Mouse (Mus musculus) heart, adult 18-20 months (tissue): ENCODE data around the gene Klra10. TPM values are rescaled to one million over a fixed set of nuclear protein-coding genes. Genes with fewer than 3 reads are reported as not detected.
"Not testable (repeated sequence)": the region's sequence is repeated elsewhere in the genome, so short reads cannot be mapped to it uniquely, and the experiment has no call there.

Experiments
- DNase-seq, 2 experiments: peaks; one replicate each; pipeline ENCODE4 v3.0.0; 2021 to 2022; ENCODE audit warnings: mixed read lengths in 1 of 2
- long read RNA-seq, 2 experiments: library from polyadenylated mRNA; stranded (forward); transcript quantifications; one replicate each; pipeline ENCODE4 v2.0.0; 2021
- total RNA-seq, 2 experiments: library from RNA; stranded (reverse); gene quantifications; 2 replicates each; pipeline ENCODE4 v1.2.3; 2021

Gene Klra10
- total RNA-seq: not detected
- long read RNA-seq, experiment 1: 0 reads
- long read RNA-seq, experiment 2: 0 reads

- not testable (repeated sequence) for DNase-seq
Measured at GRCm38 (mm10) chr6:130281828-130282227, at the start of gene Klra10. Gene Klra10 (minus strand): TSS chr6:130281928.

GRCm38 (mm10) chr6:130287984-130288649 is 6.4 kb upstream of the Klra10 start:
- no peak for DNase-seq

- no peak for DNase-seq
Measured at GRCm38 (mm10) chr6:130255326-130255725, 26.4 kb downstream of the Klra10 start.

- DNase-seq: no peak
Measured at GRCm38 (mm10) chr6:130237536-130237935, 44.2 kb downstream of the Klra10 start.

- no peak for DNase-seq
Measured at GRCm38 (mm10) chr6:130236635-130237034, 45.1 kb downstream of the Klra10 start.

GRCm38 (mm10) chr6:130233222-130233621 is 48.5 kb downstream of the Klra10 start, which contains the start of gene Klra7:
Gene Klra7 (minus strand): TSS chr6:130233322.
- DNase-seq: no peak

Other genes starting within 250 kb of the Klra10 start
- gene Klra4, start 214.7 kb downstream of the Klra10 start, total RNA-seq: not detected
- gene Klra8, start 152.0 kb downstream of the Klra10 start, total RNA-seq: under 1 TPM; 0.45 to 0.90 TPM
- 1 to 10 TPM; 1.4 to 2.5 TPM for gene Klra9, start 88.8 kb downstream of the Klra10 start, total RNA-seq
- not detected for gene Klra7, start 48.6 kb downstream of the Klra10 start, total RNA-seq
- not detected for gene Klra3, start 55.6 kb upstream of the Klra10 start, total RNA-seq
- gene Klra1, start 104.9 kb upstream of the Klra10 start, total RNA-seq: not detected